Mouse (Mus musculus) kidney, postnatal 25 days (tissue): ENCODE results near the gene Fhod1.

Experiments used
- DNase-seq, 2 experiments: peaks; one replicate each; pipeline ENCODE4 v3.0.0; 2021; ENCODE audit warnings: mixed read lengths in 2 of 2

Fhod1 gene

DNA sequence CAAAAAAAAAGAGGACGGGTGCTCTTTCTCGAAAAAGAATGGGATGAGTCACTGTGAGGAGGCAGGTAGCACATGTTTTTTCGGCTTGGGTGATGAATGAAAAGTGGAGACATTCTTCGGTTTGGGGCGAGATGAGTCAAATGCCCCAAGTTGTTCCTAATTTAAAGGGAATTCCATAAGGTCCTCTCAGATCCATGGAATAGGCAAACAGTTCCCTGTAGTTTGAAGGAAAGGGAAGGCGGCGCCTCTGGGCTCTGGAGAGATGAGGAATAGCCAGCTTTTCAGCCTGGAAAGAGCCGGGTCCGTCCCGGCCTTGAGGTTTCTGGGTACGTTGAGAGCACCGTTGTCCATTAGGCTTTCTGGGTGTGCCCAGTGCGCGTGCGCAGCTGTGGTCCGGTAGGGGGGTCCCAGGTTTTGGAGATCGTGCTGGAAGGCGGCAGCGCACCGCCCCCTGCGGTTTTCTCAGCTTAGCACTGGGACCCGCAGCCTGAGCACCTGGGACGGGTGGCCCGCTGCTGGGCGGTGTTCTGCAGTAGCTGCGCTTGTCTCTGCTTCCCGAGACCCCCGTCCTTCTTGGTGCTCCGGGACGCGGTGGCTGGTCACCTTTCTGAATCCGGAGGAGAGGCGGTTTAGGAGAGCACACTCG lies 820 bp upstream of the Fhod1 start, which contains the start of gene Slc9a5:
Slc9a5 (plus strand) TSS at position 394 of the 646 bp plus-strand sequence.
- DNase-seq = peak; percentile 47 to 58

DNA sequence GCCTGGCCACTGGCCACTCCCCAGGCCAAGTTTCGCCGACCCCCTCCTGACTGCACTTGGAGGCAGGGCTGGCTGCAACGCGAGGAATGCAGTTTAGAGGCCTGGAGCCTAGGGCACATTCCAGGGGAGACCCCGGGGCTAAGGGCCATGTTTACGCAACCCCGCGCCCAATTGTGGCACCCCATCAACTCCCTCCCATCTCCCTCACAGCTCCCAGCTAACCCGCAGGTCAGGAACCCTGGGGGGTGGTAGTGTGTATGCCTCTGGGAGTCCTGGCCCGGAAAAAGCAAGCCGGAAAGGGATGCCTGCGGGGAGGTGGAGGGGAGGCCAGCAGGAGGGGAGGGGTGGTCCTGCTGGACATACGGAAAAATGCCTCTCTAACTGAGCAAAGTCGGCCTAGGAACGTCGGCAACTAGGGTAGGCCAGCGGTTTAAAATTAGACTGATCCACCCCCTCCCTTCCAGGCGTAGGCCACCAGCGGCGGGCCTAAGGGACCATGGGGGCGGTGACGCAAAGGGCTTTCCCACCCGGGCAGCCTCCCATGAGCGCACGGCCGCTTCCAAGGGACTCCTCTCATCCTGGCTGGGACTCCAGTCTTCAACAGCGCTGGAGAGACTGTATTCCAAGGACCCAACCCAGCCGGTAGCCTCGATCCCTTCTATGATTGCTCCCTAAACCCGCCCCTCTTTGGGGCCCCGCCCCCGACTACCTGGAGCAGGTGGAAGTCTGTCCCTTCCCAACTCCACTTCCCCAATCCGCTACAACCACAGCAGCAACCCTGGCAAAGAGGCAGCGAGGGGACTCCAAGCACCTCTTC lies 934 bp downstream of the Fhod1 start:
- peak; percentile 78 to 88 for DNase-seq

DNA sequence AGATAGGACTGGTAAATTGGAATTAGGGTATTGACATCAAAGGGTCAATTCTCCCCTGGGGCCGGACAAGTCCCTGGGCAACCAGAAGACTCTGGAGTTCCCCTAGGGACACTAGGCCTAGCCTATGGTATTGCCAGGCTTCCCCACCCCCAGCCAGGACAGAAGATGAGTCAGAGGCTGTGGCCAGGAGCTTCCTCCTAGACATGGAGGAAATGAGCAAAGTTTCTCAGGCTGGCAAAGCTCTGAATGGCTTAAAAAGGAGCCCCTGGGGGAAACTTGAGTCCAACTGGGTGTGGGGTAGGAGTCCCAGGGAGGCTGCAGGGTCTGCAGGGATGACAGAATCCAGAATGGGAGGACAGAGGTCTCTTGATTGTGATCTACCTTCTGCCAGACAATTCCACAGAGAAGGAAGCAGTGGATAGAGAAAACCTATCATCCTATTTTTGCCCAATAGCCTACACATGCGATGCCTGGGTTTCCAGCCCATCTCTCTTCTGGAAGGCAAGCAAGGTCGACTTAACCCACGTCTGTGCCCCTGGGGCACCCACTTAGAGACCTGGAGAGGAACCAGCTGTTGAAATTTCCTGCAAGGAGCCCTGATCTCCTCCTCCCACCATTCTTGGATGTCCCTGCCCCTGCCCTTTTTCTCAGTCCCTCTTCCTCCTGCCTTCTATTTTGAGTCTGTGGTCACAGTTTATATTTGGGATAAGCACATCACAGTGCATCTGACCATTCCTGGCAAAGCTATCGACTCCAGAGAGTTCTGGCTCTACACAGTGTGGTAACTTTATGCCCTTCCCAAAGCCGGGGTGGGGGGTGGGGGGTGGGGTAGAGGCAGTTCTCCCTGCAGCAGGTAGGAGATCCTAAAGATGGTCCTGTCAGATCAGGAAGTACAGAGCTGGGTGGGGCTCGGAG lies 2.4 kb downstream of the Fhod1 start:
- peak; percentile 55 to 68 for DNase-seq

DNA sequence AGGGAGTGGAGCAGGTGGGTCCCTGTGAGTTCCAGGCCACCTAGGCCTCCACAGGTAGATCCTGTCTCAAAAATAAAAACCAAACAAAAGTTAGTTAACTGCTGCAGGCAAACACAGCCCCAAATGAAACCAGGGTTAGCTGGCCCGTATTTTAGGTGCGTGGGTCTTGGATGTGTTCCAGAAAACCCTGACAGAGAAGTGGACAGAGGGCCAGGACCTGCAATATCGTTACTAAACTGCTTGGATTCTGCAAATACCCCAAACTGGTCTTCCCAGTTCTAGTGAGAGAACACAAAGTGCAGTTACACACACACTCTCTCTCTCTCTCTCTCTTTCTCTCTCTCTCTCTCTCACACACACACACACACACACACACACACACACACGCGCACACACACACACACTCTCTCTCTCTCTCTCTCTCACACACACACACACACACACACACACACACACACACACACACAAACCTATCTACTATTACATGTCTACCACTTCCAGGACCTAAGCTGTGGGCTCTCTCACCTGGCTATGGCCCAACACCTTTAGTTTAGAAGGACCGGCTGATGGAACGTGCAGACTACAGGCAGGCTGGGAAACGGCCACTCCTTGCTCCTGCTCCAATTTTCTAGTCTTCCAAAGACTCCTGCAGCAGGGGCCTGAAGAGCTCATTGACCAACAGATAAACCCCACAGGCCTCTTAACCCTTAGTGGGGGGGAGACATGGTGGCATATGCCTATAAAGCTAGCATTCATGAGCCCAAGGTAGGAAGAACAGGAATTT lies 3.8 kb downstream of the Fhod1 start:
- DNase-seq = no peak

DNA sequence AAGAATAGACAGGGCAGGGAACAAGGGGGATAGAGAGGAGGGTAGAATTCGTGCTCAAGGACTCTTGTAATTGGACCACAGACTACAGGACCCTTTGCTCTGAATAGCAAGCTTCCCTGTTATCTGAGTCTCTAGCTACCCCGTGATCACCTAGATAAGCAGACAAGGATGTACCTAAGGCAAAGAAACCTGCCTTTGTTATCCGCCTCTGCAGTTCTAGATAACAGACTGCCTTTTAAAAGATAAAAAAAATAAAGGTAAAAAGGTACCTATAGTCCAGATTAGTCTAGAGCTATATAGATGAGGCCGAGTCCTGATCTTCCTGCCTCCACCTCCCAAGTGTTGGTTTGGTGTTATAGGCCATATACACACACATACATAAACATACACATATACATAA lies 5.0 kb downstream of the Fhod1 start:
- DNase-seq = no peak

DNA sequence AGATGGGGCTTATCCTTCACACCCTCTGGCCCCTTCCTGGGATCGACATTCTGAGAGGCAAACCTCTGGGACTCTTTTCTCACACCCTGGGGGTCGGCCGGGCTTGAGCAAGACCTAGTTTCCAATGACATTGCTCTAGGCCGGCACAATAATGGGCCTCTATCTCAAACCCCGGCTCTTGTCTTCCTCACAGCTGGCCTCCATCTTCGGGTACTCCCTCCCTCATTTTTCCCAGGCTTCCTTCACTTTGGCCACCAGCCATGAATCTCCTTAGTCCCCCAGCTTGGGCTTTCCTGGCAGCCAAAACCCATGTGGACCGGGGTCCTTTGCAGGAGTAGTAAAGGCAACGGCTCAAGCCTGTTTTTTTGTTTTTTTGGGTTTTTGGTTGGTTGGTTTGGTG lies 6.4 kb downstream of the Fhod1 start:
- no peak for DNase-seq

DNA sequence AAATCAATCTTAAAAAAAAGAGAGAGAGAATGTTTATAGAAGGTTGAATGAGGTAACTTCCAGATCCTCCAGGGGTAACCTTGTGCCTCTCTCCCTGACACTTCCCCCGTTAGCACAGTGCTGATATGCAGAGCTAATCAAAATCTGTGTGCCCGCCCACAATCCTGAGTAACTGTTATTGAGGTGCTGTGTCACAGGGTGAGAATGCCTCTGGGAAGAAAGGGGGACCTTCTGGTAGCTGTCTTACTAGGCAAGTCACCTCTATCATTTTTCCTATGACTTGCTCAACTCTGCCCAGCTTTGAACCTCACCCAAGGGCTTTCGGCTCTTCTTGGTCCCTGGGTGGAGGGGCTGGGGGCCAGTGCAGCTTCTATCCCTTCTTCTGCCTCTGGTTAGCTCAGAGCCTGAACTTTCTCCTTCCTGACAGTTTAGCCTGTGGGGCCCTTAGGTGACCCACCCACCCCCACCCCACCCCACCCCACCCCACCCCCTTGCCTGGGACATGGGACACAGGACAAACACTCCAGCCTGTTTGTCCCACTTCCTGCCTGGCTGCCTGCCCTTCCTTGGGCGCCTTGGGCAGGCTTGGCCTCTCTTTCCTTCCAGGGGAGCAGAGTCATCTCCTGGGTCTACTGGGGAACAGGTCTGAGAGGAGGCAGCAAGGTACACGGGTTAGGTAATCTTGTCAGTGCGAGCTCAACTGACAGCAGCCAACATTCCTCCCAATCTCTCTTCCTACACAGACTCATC lies 7.7 kb downstream of the Fhod1 start:
- peak; percentile 56 to 75 for DNase-seq

DNA sequence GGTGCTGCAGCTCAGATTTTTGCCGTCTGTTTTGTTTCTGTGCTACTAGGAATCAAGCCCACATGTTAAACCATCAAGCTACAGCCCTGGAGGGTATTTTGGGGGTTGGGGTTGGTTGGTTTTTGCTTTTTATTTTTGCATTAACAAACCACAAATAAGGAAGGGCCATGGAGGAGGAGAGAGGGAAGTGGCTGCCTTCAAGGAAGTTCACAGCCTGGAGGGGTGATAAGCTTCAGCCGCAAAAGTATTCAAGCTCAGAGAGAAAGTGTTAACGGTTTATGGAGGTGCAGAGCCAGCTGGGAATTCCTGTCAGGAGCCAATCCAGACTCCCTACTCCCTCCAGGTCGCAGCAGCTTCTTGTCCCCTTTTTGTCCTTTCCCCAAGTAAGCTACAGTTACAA lies 8.8 kb downstream of the Fhod1 start:
- DNase-seq = no peak

DNA sequence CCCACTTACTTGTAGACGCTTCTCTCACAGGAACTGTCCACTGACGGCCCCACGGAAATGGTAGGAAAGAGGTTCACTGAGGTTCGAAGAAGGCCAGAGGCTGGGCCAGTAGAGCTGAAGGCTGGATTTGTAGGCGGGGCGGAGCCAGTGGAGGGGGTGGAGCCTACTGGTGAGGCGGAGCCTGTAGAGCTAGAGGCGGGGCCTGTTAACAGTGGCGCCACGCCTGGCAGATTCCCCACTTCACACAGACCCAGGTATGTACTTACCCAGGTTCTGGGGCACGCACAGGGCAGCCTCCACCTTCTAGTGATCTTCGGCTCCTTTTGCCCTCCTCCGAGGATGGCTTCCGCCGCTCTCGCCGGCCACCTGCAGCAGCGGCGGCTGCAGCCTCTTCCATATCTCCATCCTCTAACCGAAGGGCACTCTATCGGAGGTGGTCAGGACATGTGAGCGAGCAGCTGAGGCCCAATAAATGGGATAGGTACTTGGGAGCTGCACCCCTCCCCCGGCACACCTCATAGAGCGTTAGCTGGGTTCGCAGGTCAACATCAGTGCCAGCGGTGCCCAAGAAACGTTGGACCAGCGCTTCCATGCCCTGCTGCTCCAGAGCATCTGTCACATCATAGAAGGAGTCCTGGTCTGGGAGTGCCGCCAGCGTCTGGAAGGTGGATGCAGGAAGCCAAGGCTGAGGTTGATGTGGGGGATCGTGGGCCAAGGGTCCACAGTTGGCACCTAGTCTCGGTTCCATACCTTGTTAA lies 11.2 kb downstream of the Fhod1 start:
- DNase-seq = no peak

DNA sequence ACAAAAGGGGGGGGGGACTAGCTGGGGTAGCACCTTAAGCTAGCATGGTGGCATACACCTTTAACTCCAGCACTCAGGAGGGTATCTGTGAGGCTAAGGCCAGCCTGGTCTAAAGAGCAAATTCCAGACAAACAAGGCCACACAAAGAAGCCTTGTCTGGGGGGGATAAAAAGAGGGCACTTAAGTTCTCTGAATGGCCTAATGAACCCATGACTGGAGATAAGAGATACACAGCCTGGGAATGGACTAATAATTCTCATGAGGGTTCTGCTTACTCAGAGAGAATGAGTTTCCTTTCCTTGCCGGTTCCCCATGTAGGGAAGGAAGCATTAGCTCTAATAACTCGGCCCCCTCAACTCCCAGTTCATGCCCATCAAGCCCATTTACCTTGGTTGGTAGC lies 15.2 kb downstream of the Fhod1 start:
- DNase-seq = no peak

DNA sequence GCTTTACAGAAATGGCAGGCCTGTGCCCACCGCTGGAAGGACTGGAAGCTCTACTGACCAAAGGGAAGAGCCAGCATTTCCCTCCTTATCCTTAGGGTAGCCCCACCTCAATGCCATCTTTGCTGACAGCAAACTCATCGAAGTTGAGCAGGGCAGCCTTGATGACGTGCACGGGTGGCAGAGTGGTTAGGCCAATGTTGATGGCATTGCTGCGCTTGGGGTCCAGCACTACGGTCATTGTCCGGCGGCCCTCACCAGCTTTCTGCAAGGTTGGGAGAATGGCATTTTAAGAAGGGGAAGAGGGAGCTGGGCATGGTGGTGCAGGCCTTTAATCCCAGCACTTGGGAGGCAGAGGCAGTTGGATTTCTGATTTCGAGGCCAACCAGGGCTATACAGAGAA lies 15.8 kb downstream of the Fhod1 start:
- no peak for DNase-seq

DNA sequence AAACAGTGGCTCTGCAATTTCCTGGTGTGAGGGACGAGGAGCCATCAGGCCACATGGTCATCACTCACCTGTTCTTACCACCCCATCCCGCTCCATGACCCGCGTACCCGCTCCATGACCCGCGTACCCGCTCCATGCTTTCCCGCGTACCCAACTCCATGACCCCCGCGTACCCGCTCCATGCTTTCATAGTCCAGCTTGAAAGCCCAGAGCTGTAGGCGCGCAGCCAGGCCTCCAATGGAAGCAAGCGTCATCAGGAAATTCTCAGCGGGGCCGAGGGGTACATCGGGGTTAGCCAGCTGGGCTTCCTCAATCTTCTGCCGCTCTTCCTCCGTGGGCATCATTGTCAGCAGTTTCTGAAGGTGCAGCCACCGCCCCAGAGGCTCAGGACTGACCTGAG lies 16.3 kb downstream of the Fhod1 start:
- DNase-seq = peak in 1 of 2 experiments; percentile 40

DNA sequence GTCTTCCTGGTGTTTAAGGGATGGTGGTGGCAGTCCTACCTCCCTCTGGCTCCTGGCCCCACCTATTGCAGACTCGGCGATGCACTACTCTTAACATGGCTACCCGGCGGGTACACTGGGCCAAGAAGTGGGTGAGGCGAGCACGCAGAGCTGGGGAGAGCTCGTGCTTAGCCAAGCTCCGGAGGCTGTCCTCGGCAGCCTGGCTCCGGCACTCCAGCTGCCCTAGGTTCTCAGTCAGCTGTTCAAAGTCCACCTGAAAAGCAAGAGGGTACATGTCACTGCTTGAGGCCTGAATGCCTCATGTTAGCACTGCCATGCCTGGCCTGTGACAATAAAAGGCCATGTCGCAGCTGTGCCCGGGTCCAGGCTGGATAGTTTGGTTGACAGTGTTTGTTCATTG lies 17.4 kb downstream of the Fhod1 start:
- DNase-seq = peak in 1 of 2 experiments; percentile 52

DNA sequence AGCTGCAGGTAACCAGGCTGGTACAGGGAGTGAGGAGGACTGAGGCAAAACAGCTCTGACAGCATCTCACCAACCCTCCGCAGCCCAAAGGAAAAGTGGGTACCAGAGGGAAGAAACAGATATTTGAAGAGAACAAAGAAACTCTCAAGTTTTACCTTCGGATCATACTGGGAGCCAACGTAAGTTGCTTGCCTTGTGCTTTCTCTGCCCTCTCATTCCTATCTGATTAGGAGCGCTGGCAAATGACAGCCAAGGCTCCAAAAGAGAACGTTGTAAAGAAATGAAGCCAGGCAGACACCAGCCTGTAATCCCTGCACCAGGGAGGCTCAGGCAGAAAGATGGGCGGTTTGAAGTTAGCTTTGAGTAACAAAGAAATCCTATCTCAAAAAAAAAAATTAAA lies 20.8 kb downstream of the Fhod1 start:
- no peak for DNase-seq

DNA sequence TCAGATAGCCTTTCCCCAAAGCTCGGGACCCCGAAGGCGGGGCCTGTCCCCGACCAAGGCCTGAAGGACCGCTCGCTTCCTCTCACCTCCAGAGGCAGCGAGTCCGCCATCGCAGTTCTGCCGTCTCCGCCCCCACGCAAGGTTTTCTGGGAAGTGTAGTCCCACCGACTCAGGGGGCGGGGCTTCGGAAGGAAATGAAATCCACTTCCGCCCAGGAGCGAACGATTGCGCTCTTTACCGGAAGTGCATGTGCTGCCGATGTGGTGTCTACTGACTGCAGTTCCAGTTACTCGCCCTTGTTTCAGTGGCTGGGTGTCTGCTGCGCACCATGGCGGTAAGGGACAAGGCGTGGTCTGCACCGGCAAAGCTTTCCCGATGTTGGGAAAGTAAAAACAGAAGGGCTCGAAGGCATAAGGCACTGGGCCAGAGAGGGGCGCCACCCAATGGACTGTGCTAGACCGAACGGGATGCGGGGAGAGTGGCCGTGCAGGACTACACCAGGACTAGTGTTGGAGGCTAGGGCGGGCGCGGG lies 21.5 kb downstream of the Fhod1 start, which contains the start of the genes Lrrc29 and Tmem208:
Lrrc29 (minus strand) TSS at position 138 of the 532 bp plus-strand sequence.
Tmem208 (plus strand) TSS at position 214 of the 532 bp plus-strand sequence.
- DNase-seq = peak; percentile 98 to 99

DNA sequence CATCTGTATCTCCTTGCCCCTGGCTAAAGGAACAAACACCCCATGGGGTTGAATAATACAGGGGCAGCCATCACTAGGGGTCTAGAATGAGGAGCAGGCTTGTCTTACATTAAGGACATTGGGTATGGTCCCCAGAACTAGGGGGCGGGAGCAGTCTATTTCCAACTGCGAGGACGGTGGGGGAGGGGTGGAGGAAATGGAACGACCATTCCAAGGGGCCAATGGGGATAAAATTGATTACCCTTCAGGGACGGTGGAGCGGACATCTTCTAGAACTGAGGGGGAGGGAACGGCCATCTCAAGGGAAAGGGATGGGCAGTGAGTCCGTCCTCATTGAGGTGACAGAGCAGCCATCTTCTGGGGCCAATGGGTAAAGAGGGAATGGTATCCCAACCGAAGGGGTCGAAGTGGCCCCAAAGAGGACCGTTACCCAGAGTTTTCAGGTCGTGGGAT lies 22.1 kb downstream of the Fhod1 start:
- no peak for DNase-seq

DNA sequence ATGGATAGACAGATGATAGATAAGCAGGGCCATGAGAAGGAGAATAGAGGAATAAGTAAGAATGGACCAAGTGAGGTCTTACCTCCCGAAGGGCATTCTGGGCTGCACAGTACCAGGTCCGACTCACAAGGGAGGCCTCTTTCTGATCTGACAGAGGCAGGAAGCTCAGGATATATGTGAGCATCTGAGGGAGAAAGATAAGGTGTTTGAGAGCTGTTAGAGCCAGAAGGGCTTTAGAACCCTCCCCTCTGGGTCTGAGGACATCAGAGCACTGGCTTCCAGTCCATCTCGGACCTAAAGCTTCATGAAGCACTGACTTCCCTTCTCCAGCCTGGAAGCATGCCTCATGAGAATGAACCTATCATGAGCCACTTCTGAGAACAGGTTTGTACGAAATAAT lies 24.6 kb downstream of the Fhod1 start:
- DNase-seq = no peak

DNA sequence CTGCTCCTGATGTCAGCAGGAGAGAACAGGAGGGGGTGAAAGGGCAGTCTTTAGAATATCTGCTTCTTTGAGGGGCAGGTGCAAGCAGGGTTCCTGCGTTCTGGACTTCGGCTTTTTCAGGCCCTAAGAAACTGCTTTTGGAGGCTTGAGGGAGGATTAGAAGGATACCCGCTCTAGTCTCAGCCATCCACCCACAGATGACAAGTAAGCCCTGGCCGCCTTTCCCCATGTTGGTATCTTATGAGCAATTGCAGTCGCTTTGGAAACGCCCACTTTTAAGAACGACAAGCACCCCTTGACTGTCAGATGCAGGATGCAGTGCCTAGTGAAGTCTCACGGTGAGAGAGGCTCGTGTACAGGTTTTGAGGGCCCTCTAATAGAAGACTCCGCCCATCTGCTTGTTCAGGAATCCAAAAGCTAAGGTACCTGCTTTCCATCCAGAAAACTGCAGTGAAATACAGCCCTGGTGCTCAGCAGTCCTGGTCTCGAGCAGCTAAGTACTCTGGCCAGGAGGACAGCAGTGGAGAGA lies 29.0 kb downstream of the Fhod1 start:
- no peak for DNase-seq

DNA sequence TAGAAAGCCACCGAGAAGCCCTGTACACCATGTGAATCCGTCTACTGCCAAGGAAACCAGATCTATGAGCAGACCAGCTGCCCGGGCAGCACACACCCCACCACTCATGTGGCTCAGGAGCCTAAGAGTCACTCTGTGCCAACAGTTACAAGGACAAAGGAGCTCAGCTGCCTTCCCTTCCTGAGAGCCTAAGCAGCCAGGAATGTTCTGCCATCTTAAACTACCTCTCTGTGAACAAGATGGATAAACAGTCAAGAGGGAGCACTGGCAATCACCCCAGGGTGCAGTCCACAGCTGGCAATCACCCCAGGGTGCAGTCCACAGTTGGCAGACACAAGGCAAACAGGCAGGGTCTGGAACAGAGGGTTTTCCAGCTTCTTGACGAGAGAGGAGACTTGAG lies 29.8 kb downstream of the Fhod1 start:
- no peak for DNase-seq
